ENCODE assay signal across 8 mouse cellular contexts in genomic region chr12:99336349-99337170, GRCm38 (mm10).
DNase-seq lines count a peak whose midpoint lies in the region; ATAC-seq and TF ChIP-seq lines count a peak whose summit lies in the region.

No protein-coding gene starts in this region.

- H3K27ac ChIP-seq in embryonic facial prominence, embryonic 11.5 days (replicated peaks; ENCODE audit: low read depth, low read length), result no peak overlapping the region
- peak overlapping the region; percentile 81 for H3K27ac ChIP-seq in heart, adult 2 months
- no peak overlapping the region for H3K27ac ChIP-seq in kidney, adult 2 months (ENCODE audit: insufficient read depth, low read depth, low read length)

- peaks cover 3% of the 10 kb centered on the region for H3K4me1 ChIP-seq in embryonic facial prominence, embryonic 11.5 days (ENCODE audit: control insufficient read depth, insufficient read depth, low read length)
- peaks cover 25% of the 10 kb centered on the region for H3K4me1 ChIP-seq in heart, adult 2 months (ENCODE audit: control insufficient read depth, insufficient read depth, low read length)
- peaks cover 12% of the 10 kb centered on the region; the same call in 1 of the 2 replicates for H3K4me1 ChIP-seq in kidney, adult 2 months (ENCODE audit: control insufficient read depth, insufficient read depth, low read length)

- no peaks in the 10 kb centered on the region for H3K36me3 ChIP-seq in embryonic facial prominence, embryonic 11.5 days (replicated peaks; ENCODE audit: control insufficient read depth, insufficient read depth, low read depth, low read length)
- peaks cover 21% of the 10 kb centered on the region for H3K36me3 ChIP-seq in heart, adult 2 months (ENCODE audit: control insufficient read depth, insufficient read depth, low read length)
- no peaks in the 10 kb centered on the region for H3K36me3 ChIP-seq in kidney, adult 2 months (ENCODE audit: control insufficient read depth, insufficient read depth, low read length)

- intact Hi-C loops in heart, adult 2 months (cut with DNase I), result loop anchor here (2.0 to 5.0 kb wide), 3 partner anchors 56 to 240 kb away; no protein-coding TSS in a partner anchor

- H3K4me2 ChIP-seq in embryonic facial prominence, embryonic 11.5 days (ENCODE audit: low read depth, low read length), result no peak overlapping the region

- TF ChIP-seq CTCF in heart, adult 2 months (IDR thresholded peaks at IDR 0.05), result 0 out of 2 replicates have a peak, but pooled peaks have one; percentile 17
- no peak for TF ChIP-seq CTCF in kidney, adult 2 months (conservative IDR thresholded peaks at IDR 0.05; ENCODE audit: insufficient read depth, insufficient read length, low read depth, low read length)

- no peaks in the 10 kb centered on the region for H3K27me3 ChIP-seq in embryonic facial prominence, embryonic 11.5 days (ENCODE audit: control insufficient read depth, insufficient read depth, low read length)
- H3K27me3 ChIP-seq in heart, adult 2 months (ENCODE audit: control insufficient read depth, insufficient read depth, low read length), result no peaks in the 10 kb centered on the region
- no peaks in the 10 kb centered on the region for H3K27me3 ChIP-seq in kidney, adult 2 months (replicated peaks; ENCODE audit: control insufficient read depth, insufficient read depth, low read length)

- no peak overlapping the region for H3K4me3 ChIP-seq in embryonic facial prominence, embryonic 11.5 days (ENCODE audit: low read depth, low read length)
- H3K4me3 ChIP-seq in heart, adult 2 months, result peak overlapping the region; percentile 2; the same call in 1 of the 2 replicates
- no peak overlapping the region for H3K4me3 ChIP-seq in kidney, adult 2 months (ENCODE audit: insufficient read depth, low read depth, low read length)

- peaks cover 3% of the 10 kb centered on the region; the same call in 1 of the 2 replicates for H3K79me2 ChIP-seq in heart, adult 2 months (replicated peaks; ENCODE audit: control insufficient read depth, insufficient read depth, low read length)

- TF ChIP-seq EP300 in heart, adult 2 months (IDR thresholded peaks at IDR 0.05; ENCODE audit: insufficient read depth, low read depth, low read length), result peak; percentile 100

- peak; percentile 28 for DNase-seq in testis, postnatal 14 days (ENCODE audit: low spot score)
- DNase-seq in testis, postnatal 10 days (ENCODE audit: low spot score), result no peak
- peak; percentile 46 for DNase-seq in embryonic facial prominence, embryonic 11.5 days (ENCODE audit: low spot score)
- peak; percentile 83 to 91 for DNase-seq in heart, adult 2 months
- peak; percentile 89 for DNase-seq in kidney, adult 2 months
- peak; percentile 65 to 79 for DNase-seq in lung, postnatal 4 days
- DNase-seq in c-Kit-positive CD71-positive TER-119-positive erythroid progenitor cells, embryonic 14.5 days (ENCODE audit: low spot score), result no peak

- ATAC-seq in embryonic facial prominence, embryonic 11.5 days (replicated peaks; ENCODE audit: insufficient number of reproducible peaks, low FRiP score, low TSS enrichment, low read depth), result 0 out of 2 replicates have a peak, but pooled peaks have one; percentile 29
- ATAC-seq in monocyte, adult 5-6 weeks (replicated peaks; ENCODE audit: insufficient number of reproducible peaks, low FRiP score, low TSS enrichment, poor library complexity, severe bottlenecking), result no peak

- no peaks in the 10 kb centered on the region for H3K9me3 ChIP-seq in embryonic facial prominence, embryonic 11.5 days (replicated peaks; ENCODE audit: control insufficient read depth, low read length)

- peak; percentile 39; the same call in 1 of the 2 replicates for TF ChIP-seq POLR2A in heart, adult 2 months (IDR thresholded peaks at IDR 0.05; ENCODE audit: insufficient read depth, low read depth, low read length)
- TF ChIP-seq POLR2A in kidney, adult 2 months (IDR thresholded peaks at IDR 0.05; ENCODE audit: low read depth, low read length), result no peak

- WGBS in embryonic facial prominence, embryonic 11.5 days, result 43% methylated on average over 12 of the region's 12 CpGs
- 10% methylated on average over 12 of the region's 12 CpGs for WGBS in heart, adult 2 months
- WGBS in kidney, adult 2 months, result 19% methylated on average over 12 of the region's 12 CpGs

- H3K9ac ChIP-seq in embryonic facial prominence, embryonic 11.5 days (replicated peaks; ENCODE audit: low read length), result no peak overlapping the region
- peak overlapping the region; percentile 50 for H3K9ac ChIP-seq in heart, adult 2 months (ENCODE audit: low read depth, low read length)

Comparison
In these comparisons a context has a peak if more than half of its experiments do, and no peak if none do; other contexts are left out.
1. DNase-seq: peak in testis, postnatal 14 days (single experiment), embryonic facial prominence, embryonic 11.5 days (single experiment), heart, adult 2 months (2 of 2), kidney, adult 2 months (single experiment) and lung, postnatal 4 days (2 of 2); none in testis, postnatal 10 days (single experiment) and c-Kit-positive CD71-positive TER-119-positive erythroid progenitor cells, embryonic 14.5 days (single experiment).